Mouse (Mus musculus) frontal cortex, adult (tissue): ENCODE measurements at regions not wholly inside any gene's neighbourhood (a gene's known extent, or its start where the extent isn't known, plus 50 kb on each side); places are given as distances from the start of the nearest gene placed in this dataset.
"Not testable (repeated sequence)": the region's sequence is repeated elsewhere in the genome, so short reads cannot be mapped to it uniquely, and the experiment has no call there.

Experiments used
- ATAC-seq: cut with Nextera tagmentation; 2 replicates; pipeline ENCODE4 v1.9.2; 2017; ENCODE audit warnings: mild to moderate bottlenecking, moderate library complexity, mixed read lengths; ENCODE audit not compliant: low TSS enrichment

GRCm38 (mm10) chr6:68632309-68632708 is 1096.7 kb upstream of the Tacstd2 start:
- not testable (repeated sequence) for ATAC-seq

GRCm38 (mm10) chr6:68631787-68632186 is 1096.2 kb upstream of the Tacstd2 start:
- no peak for ATAC-seq

- ATAC-seq: no peak
Measured at GRCm38 (mm10) chr6:68606033-68606432, 1070.4 kb upstream of the Tacstd2 start.
